Mouse (Mus musculus): ENCODE data around the gene Romo1. TPM values are rescaled to one million over a fixed set of nuclear protein-coding genes. Genes with fewer than 3 reads are reported as not detected.
"Not testable (repeated sequence)": the region's sequence is repeated elsewhere in the genome, so short reads cannot be mapped to it uniquely, and the experiment has no call there.

Romo1 gene
- polyA plus RNA-seq, 1 experiment from 2014 or later = 529 TPM

DNA sequence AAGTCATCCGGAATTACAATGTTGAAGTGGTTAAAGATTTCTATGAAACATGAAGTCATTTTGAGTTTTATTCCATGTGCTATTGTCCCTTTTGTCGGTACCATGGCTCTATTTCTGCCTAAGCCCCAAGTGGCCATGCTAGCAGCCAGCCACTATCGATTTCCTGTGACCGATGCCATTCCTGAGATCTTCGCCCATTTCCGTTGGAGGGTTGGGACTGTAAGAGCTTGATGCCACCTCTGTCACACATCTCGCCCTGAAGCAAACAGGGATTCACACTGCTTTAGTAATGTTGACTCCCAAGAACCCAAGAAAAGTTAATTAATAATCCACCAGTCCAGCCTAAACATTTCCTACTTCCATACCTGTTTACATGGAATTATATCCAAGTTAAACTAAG lies 33.8 kb downstream of the Romo1 start:
- Histone ChIP-seq H3K4me1 (replicated peaks; ENCODE audit: insufficient read depth, low read length) (peaks cover 4% of the 10 kb centered on the region), H3K27ac (no peak overlapping the region), H3K27me3 (ENCODE audit: insufficient read depth, low read length) (no peaks in the 10 kb centered on the region), H3K4me3 (replicated peaks; ENCODE audit: low read depth, low read length) (peak overlapping the region; percentile 99), H3K9ac (ENCODE audit: low read depth, low read length) (0 out of 2 replicates have a peak overlapping the region, but pooled peaks have one; percentile 9), H3K4me2 (ENCODE audit: low read length) (peak overlapping the region; percentile 69), H3K9me3 (replicated peaks; ENCODE audit: low read length) (no peaks in the 10 kb centered on the region), H3K36me3 (ENCODE audit: insufficient read depth, low read length) (peaks cover 28% of the 10 kb centered on the region)
- no peak for TF ChIP-seq CTCF (IDR thresholded peaks at IDR 0.05; ENCODE audit: low read depth)
- ATAC-seq (replicated peaks; ENCODE audit: low FRiP score, low read depth) = no peak
- 42% methylated on average over 7 of the region's 7 CpGs for WGBS
- no peak for DNase-seq (ENCODE audit: low spot score)

- no peaks in the 10 kb centered on the region for H3K9me3 ChIP-seq (replicated peaks; ENCODE audit: low read length)
- H3K9ac ChIP-seq (ENCODE audit: low read depth, low read length) = peak overlapping the region; percentile 100
- peaks cover 4% of the 10 kb centered on the region for H3K4me1 ChIP-seq (replicated peaks; ENCODE audit: insufficient read depth, low read length)
- peak overlapping the region; percentile 69 for H3K4me2 ChIP-seq (ENCODE audit: low read length)
- H3K27ac ChIP-seq = peak overlapping the region; percentile 98
- peak; percentile 10; the same call in 1 of the 2 replicates for TF ChIP-seq CTCF (IDR thresholded peaks at IDR 0.05; ENCODE audit: low read depth)
- H3K27me3 ChIP-seq (ENCODE audit: insufficient read depth, low read length) = no peaks in the 10 kb centered on the region
- peak overlapping the region; percentile 99 for H3K4me3 ChIP-seq (replicated peaks; ENCODE audit: low read depth, low read length)
- peaks cover 21% of the 10 kb centered on the region for H3K36me3 ChIP-seq (ENCODE audit: insufficient read depth, low read length)
- DNase-seq (ENCODE audit: low spot score) (peak; percentile 86), ATAC-seq (replicated peaks; ENCODE audit: low FRiP score, low read depth) (peak; percentile 55)
- under 1% methylated on average over 47 of the region's 47 CpGs for WGBS
Observed at GRCm38 (mm10) chr2:156179046-156179795, 35.4 kb downstream of the Romo1 start.

- Histone ChIP-seq H3K9ac (ENCODE audit: low read depth, low read length) (peak overlapping the region; percentile 100), H3K27ac (peak overlapping the region; percentile 98), H3K4me2 (ENCODE audit: low read length) (no peak overlapping the region), H3K4me1 (replicated peaks; ENCODE audit: insufficient read depth, low read length) (peaks cover 4% of the 10 kb centered on the region), H3K4me3 (replicated peaks; ENCODE audit: low read depth, low read length) (peak overlapping the region; percentile 99), H3K27me3 (ENCODE audit: insufficient read depth, low read length) (no peaks in the 10 kb centered on the region), H3K36me3 (ENCODE audit: insufficient read depth, low read length) (peaks cover 16% of the 10 kb centered on the region), H3K9me3 (replicated peaks; ENCODE audit: low read length) (no peaks in the 10 kb centered on the region)
- DNase-seq (ENCODE audit: low spot score) (no peak), ATAC-seq (replicated peaks; ENCODE audit: low FRiP score, low read depth) (no peak; the same call in none of the 2 replicates)
- no peak for TF ChIP-seq CTCF (IDR thresholded peaks at IDR 0.05; ENCODE audit: low read depth)
- WGBS = 1% methylated on average over 35 of the region's 41 CpGs
Observed at GRCm38 (mm10) chr2:156179796-156180093, 35.9 kb downstream of the Romo1 start.

GRCm38 (mm10) chr2:156180094-156180821 lies 36.4 kb downstream of the Romo1 start, which contains the start of gene Rbm39:
Gene Rbm39 (minus strand): TSS chr2:156180238.
- Histone ChIP-seq H3K4me1 (replicated peaks; ENCODE audit: insufficient read depth, low read length) (peaks cover 4% of the 10 kb centered on the region), H3K4me2 (ENCODE audit: low read length) (peak within 1 kb of the TSS; percentile 69), H3K27me3 (ENCODE audit: insufficient read depth, low read length) (no peaks in the 10 kb centered on the region), H3K9me3 (replicated peaks; ENCODE audit: low read length) (no peaks in the 10 kb centered on the region), H3K4me3 (replicated peaks; ENCODE audit: low read depth, low read length) (peak within 1 kb of the TSS; percentile 99), H3K27ac (peak within 1 kb of the TSS; percentile 98), H3K36me3 (ENCODE audit: insufficient read depth, low read length) (peaks cover 16% of the 10 kb centered on the region), H3K9ac (ENCODE audit: low read depth, low read length) (peak within 1 kb of the TSS; percentile 100)
- peak; percentile 97 for ATAC-seq (replicated peaks; ENCODE audit: low FRiP score, low read depth)
- peak; percentile 59 for TF ChIP-seq CTCF (IDR thresholded peaks at IDR 0.05; ENCODE audit: low read depth)
- under 1% methylated on average over 41 of the region's 47 CpGs for WGBS
- peak; percentile 100 for DNase-seq (ENCODE audit: low spot score)

GRCm38 (mm10) chr2:156180824-156181590 lies 37.2 kb downstream of the Romo1 start:
- Histone ChIP-seq H3K36me3 (ENCODE audit: insufficient read depth, low read length) (peaks cover 16% of the 10 kb centered on the region), H3K9me3 (replicated peaks; ENCODE audit: low read length) (no peaks in the 10 kb centered on the region), H3K4me2 (ENCODE audit: low read length) (peak overlapping the region; percentile 57), H3K4me3 (replicated peaks; ENCODE audit: low read depth, low read length) (peak overlapping the region; percentile 99), H3K27me3 (ENCODE audit: insufficient read depth, low read length) (no peaks in the 10 kb centered on the region), H3K9ac (ENCODE audit: low read depth, low read length) (peak overlapping the region; percentile 67), H3K4me1 (replicated peaks; ENCODE audit: insufficient read depth, low read length) (peaks cover 4% of the 10 kb centered on the region), H3K27ac (peak overlapping the region; percentile 93)
- no peak for TF ChIP-seq CTCF (IDR thresholded peaks at IDR 0.05; ENCODE audit: low read depth)
- DNase-seq (ENCODE audit: low spot score) = no peak
- no peak for ATAC-seq (replicated peaks; ENCODE audit: low FRiP score, low read depth)
- WGBS = 10% methylated on average over 8 of the region's 8 CpGs

GRCm38 (mm10) chr2:156181592-156181991 lies 37.8 kb downstream of the Romo1 start:
- ATAC-seq (replicated peaks; ENCODE audit: low FRiP score, low read depth) (no peak), DNase-seq (ENCODE audit: low spot score) (no peak)
- TF ChIP-seq CTCF (IDR thresholded peaks at IDR 0.05; ENCODE audit: low read depth) = no peak
- H3K36me3 ChIP-seq (ENCODE audit: insufficient read depth, low read length) = peaks cover 14% of the 10 kb centered on the region
- H3K4me1 ChIP-seq (replicated peaks; ENCODE audit: insufficient read depth, low read length) = peaks cover 4% of the 10 kb centered on the region
- H3K9ac ChIP-seq (ENCODE audit: low read depth, low read length) = no peak overlapping the region
- no peak overlapping the region for H3K4me2 ChIP-seq (ENCODE audit: low read length)
- no peaks in the 10 kb centered on the region for H3K27me3 ChIP-seq (ENCODE audit: insufficient read depth, low read length)
- peak overlapping the region; percentile 93; the same call in 1 of the 2 replicates for H3K27ac ChIP-seq
- WGBS = 82% methylated on average over 2 of the region's 2 CpGs
- H3K4me3 ChIP-seq (replicated peaks; ENCODE audit: low read depth, low read length) = no peak overlapping the region
- H3K9me3 ChIP-seq (replicated peaks; ENCODE audit: low read length) = no peaks in the 10 kb centered on the region

DNA sequence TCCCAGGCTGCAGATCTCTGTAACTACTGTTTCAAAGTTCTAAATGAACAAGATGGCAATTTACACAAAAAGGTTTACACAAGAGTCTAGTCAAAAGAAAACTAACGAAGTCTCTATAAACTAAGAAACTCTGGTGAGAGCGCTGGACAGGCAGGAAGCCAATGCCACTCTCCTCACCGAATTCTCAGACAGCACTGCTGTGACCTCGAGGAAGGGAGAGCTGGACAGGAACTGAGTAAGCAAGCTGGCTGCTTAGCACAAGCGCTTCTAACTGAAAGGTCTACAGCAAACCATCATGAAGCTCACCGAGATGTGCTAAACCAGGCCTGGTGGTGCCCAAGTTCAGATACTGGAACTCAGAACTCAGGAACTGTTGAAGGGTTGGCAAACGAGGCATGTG lies 45.4 kb downstream of the Romo1 start:
- WGBS = 71% methylated on average over 7 of the region's 7 CpGs

More for the DNA sequence above, 45.4 kb downstream of the Romo1 start:
- H3K9ac ChIP-seq (ENCODE audit: low read depth, low read length); H3K4me1 ChIP-seq (replicated peaks; ENCODE audit: insufficient read depth, low read length); H3K4me3 ChIP-seq (replicated peaks; ENCODE audit: low read depth, low read length); H3K4me2 ChIP-seq (ENCODE audit: low read length); DNase-seq (ENCODE audit: low spot score); ATAC-seq (replicated peaks; ENCODE audit: low FRiP score, low read depth); H3K27me3 ChIP-seq (ENCODE audit: insufficient read depth, low read length); H3K36me3 ChIP-seq (ENCODE audit: insufficient read depth, low read length); H3K27ac ChIP-seq; H3K9me3 ChIP-seq (replicated peaks; ENCODE audit: low read length): not testable (repeated sequence)
